Mouse (Mus musculus) liver, embryonic 13.5 days (tissue): Measurements from ENCODE around the gene Tmc5. TPM values are rescaled to one million over a fixed set of nuclear protein-coding genes. Genes with fewer than 3 reads are reported as not detected.

Experiments used
- ATAC-seq: fragments of 200-750 bp; cut with Nextera tagmentation; 2 replicates; pipeline ENCODE4 v1.8.0; 2017; ENCODE audit warnings: low read depth, mild to moderate bottlenecking, moderate number of reproducible peaks, moderate library complexity
- DNase-seq: peaks from one replicate; pipeline ENCODE4 v3.0.0; 2022
- H3K27ac ChIP-seq: fragments of 300-500 bp; sonication (generic); 2 replicates; pipeline ENCODE4 v1.5.1; 2015; ENCODE audit warnings: moderate library complexity, mild to moderate bottlenecking, inconsistent platforms
- H3K27me3 ChIP-seq: fragments of 300-500 bp; sonication (generic); 2 replicates; pipeline ENCODE4 v1.6.1; 2015; ENCODE audit warnings: mild to moderate bottlenecking, inconsistent platforms
- H3K36me3 ChIP-seq: fragments of 300-500 bp; sonication (generic); 2 replicates; pipeline ENCODE4 v1.6.1; 2015; ENCODE audit warnings: mild to moderate bottlenecking, inconsistent platforms
- H3K4me1 ChIP-seq: fragments of 300-500 bp; sonication (generic); replicated peaks from 2 replicates; pipeline ENCODE4 v1.6.1; 2015; ENCODE audit warnings: inconsistent platforms
- H3K4me2 ChIP-seq: fragments of 300-500 bp; sonication (generic); 2 replicates; pipeline ENCODE4 v1.6.1; 2015; ENCODE audit warnings: inconsistent platforms, mild to moderate bottlenecking, moderate library complexity
- H3K4me3 ChIP-seq: fragments of 300-500 bp; sonication (generic); replicated peaks from 2 replicates; pipeline ENCODE4 v1.5.1; 2015; ENCODE audit warnings: mild to moderate bottlenecking, inconsistent platforms
- H3K9ac ChIP-seq: fragments of 300-500 bp; sonication (generic); 2 replicates; pipeline ENCODE4 v1.6.1; 2015; ENCODE audit warnings: mild to moderate bottlenecking, inconsistent platforms
- H3K9me3 ChIP-seq: fragments of 300-500 bp; sonication (generic); replicated peaks from 2 replicates; pipeline ENCODE4 v1.6.1; 2016; ENCODE audit warnings: inconsistent platforms
- WGBS: fragments of 180-500 bp; shearing (Covaris S2); methylation state at CpG from one replicate; pipeline ENCODE4 v1.1.7; 2015; ENCODE audit not compliant: insufficient replicate concordance; 5-methylcytosine and 5-hydroxymethylcytosine counted together
- polyA plus RNA-seq: library from polyadenylated mRNA; unstranded; fragments of >200 nt; fragmentation: Nextera tagmentation; extraction: Ambion mirVana; gene quantifications from 2 replicates; pipeline ENCODE4 v1.2.1, GENCODE M21; 2015

Gene Tmc5
- polyA plus RNA-seq, 1 experiment from 2014 or later = not detected

DNA sequence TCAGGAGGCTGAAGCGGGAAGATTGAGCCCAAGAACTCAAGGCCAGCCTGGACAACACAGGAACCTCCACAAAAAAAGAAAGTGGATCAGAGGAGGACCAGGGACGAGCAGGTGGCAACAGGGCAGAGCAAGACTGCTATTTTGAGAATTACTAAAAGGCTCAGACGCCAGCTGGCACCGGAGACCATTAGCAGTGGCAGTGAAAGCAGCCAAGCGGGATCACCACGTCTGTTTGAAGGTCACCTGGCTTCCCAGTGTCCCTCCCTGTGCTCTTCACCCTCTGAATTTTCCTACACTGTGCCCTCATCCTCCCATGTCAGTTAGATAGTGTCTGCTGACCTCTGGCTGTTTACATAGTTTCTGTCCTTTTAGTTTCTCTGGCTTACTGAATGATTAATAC lies 11.2 kb upstream of the Tmc5 start:
- DNase-seq = no peak
- Histone ChIP-seq H3K4me1 (peaks cover 10% of the 10 kb centered on the region; the same call in 1 of the 2 replicates), H3K27ac (no peak overlapping the region), H3K4me2 (no peak overlapping the region), H3K27me3 (peaks cover 21% of the 10 kb centered on the region), H3K36me3 (no peaks in the 10 kb centered on the region), H3K9ac (no peak overlapping the region), H3K4me3 (no peak overlapping the region), H3K9me3 (no peaks in the 10 kb centered on the region)
- ATAC-seq = no peak
- 60% methylated on average over 6 of the region's 6 CpGs for WGBS

DNA sequence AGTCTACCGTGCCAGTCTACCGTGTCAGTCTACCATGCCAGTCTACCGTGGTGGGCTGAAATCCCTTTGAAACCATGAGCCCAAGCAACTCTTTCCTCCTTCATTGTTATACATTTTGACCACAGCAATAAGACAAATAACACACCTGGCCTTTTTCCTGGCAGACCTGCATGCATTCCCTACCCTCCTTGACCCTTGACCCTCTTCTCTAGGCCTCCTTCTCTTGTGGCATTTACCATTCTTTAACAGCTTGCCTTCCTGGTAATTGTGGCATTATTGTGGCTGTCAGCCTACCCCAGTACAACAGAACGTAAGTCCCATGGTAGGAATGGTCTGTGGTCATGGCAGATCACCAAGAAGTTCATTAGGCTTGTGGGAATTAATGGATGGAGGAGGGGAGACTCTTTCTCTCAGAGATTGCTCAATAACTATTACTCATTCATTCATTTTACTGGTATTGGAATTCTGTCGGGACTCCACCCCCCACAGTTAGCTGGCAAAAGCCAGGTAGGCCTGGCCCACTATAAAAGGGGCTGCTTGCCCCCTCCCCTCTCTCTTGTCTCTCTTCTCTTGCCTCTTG lies 6.3 kb upstream of the Tmc5 start:
- Histone ChIP-seq H3K4me3 (no peak overlapping the region), H3K36me3 (no peaks in the 10 kb centered on the region), H3K4me1 (peaks cover 9% of the 10 kb centered on the region), H3K27ac (no peak overlapping the region), H3K27me3 (peaks cover 26% of the 10 kb centered on the region), H3K9me3 (no peaks in the 10 kb centered on the region), H3K4me2 (no peak overlapping the region), H3K9ac (no peak overlapping the region)
- 72% methylated on average over 5 of the region's 5 CpGs for WGBS
- DNase-seq (no peak), ATAC-seq (no peak)

DNA sequence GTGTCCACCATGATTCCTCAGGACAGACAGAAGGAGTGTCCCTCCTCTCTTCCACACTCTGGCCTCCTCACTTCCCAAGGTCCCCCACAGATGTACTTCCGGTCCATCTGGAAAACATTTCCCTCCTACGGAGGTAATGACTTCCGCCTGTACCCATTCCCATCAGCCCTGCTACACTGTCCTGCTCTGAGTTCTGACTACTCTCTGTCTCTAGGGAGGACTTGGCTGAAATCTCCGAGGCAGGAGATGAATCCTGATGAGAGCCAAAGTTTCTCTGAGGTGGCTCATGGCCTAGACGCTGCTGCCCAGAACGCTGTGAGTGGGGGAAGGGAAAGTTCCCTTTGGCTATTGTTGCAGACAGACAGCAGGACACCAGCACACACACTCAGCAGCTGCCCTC lies 5.0 kb upstream of the Tmc5 start:
- no peak for DNase-seq
- peaks cover 39% of the 10 kb centered on the region for H3K27me3 ChIP-seq

DNA sequence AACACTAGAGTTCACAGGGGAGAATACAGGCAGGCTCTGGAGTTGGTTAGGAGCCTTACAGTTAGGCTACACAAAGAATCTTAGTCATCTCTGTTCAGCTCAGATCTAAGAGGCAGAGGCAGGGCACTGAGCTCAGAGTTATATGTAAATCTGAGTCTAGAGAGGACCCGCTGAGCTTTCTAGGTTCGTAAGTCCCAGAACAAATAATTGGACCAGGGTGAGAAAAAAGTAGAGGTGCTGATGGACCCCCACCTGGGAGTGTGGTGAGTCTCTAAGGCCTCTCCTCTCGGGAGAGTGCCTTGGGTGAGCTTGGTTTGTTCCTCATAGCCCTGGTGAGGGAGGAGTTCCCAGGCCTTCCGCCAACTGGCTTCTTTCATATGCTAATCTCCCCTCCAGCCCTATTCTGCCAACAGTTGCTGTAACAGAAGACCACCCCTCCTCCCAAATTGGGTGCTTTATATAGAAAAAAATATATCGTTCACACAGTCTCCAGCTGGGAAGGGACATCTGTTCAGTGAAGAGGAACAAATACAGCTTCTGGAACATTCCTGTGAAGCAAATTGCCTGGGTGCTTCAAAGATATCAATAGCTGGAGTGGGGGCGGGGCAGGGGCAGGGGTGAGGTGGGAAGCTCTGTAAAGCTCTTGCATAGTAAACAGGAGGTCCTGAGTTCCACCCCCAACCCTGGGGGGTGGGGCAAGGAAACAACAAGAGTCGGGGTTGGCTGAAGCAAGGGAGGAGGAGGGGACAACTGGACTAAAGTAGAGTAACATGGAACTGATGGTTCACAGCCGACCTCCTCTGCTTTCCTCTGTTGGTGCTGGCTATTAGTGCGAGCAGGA lies 3.3 kb upstream of the Tmc5 start:
- ATAC-seq (peak; percentile 41), DNase-seq (no peak)
- Histone ChIP-seq H3K4me1 (peaks cover 9% of the 10 kb centered on the region), H3K27ac (no peak overlapping the region), H3K4me3 (no peak overlapping the region), H3K4me2 (no peak overlapping the region; the same call in 1 of the 2 replicates), H3K36me3 (no peaks in the 10 kb centered on the region), H3K9ac (no peak overlapping the region), H3K9me3 (no peaks in the 10 kb centered on the region), H3K27me3 (peaks cover 53% of the 10 kb centered on the region)
- 16% methylated on average over 9 of the region's 9 CpGs for WGBS

More for the DNA sequence above, 5.0 kb upstream of the Tmc5 start:
- H3K4me3 ChIP-seq = no peak overlapping the region
- H3K4me1 ChIP-seq = peaks cover 9% of the 10 kb centered on the region
- H3K9ac ChIP-seq = no peak overlapping the region
- H3K27ac ChIP-seq = no peak overlapping the region
- WGBS = 50% methylated on average over 6 of the region's 6 CpGs
- ATAC-seq = no peak
- no peak overlapping the region for H3K4me2 ChIP-seq
- no peaks in the 10 kb centered on the region for H3K9me3 ChIP-seq
- no peaks in the 10 kb centered on the region for H3K36me3 ChIP-seq

- no peak for ATAC-seq
- no peak for DNase-seq
- Histone ChIP-seq H3K27ac (no peak overlapping the region), H3K4me1 (peaks cover 9% of the 10 kb centered on the region), H3K4me2 (peak overlapping the region; percentile 37), H3K4me3 (0 out of 2 replicates have a peak overlapping the region, but pooled peaks have one; percentile 9), H3K36me3 (no peaks in the 10 kb centered on the region), H3K9me3 (no peaks in the 10 kb centered on the region), H3K27me3 (peaks cover 56% of the 10 kb centered on the region), H3K9ac (no peak overlapping the region)
- WGBS = 22% methylated on average over 10 of the region's 10 CpGs
These were observed 2.5 kb upstream of the Tmc5 start for GRCm38 (mm10) chr7:118594611-118595010.

- Histone ChIP-seq H3K36me3 (no peaks in the 10 kb centered on the region), H3K4me2 (peak overlapping the region; percentile 37), H3K9ac (no peak overlapping the region), H3K4me1 (peaks cover 9% of the 10 kb centered on the region), H3K27ac (no peak overlapping the region), H3K9me3 (no peaks in the 10 kb centered on the region), H3K27me3 (peaks cover 60% of the 10 kb centered on the region), H3K4me3 (0 out of 2 replicates have a peak overlapping the region, but pooled peaks have one; percentile 9)
- DNase-seq (no peak), ATAC-seq (peak; percentile 38; the same call in 1 of the 2 replicates)
- WGBS = 5% methylated on average over 14 of the region's 14 CpGs
These were observed 1.9 kb upstream of the Tmc5 start for GRCm38 (mm10) chr7:118595228-118595627.

DNA sequence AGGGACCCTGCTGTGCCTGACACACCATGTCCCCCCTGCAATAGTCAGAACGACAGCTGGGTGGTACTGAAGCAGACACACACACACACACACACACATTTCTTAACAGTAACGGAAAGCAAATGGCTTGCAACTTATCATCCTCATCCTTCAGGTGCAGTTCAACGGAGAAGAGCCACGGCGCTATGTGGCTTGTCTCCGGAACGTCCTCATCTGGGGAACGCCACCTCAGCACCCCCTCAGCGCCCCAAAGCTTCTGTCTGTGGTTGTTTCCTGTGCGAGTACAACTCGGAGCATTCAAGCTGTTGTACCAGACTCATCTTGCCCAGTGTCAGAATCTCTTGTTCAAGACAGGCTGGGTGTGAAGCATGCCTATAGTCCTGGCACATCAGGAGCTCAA lies 826 bp upstream of the Tmc5 start:
- Histone ChIP-seq H3K9ac (no peak overlapping the region), H3K27ac (no peak overlapping the region), H3K4me1 (peaks cover 9% of the 10 kb centered on the region), H3K27me3 (peaks cover 60% of the 10 kb centered on the region), H3K4me3 (no peak overlapping the region), H3K36me3 (no peaks in the 10 kb centered on the region), H3K4me2 (no peak overlapping the region), H3K9me3 (no peaks in the 10 kb centered on the region)
- ATAC-seq (no peak), DNase-seq (no peak)
- WGBS = 64% methylated on average over 11 of the region's 11 CpGs

- Histone ChIP-seq H3K27me3 (peaks cover 37% of the 10 kb centered on the region), H3K27ac (no peak overlapping the region), H3K9ac (no peak overlapping the region), H3K9me3 (no peaks in the 10 kb centered on the region), H3K4me1 (no peaks in the 10 kb centered on the region), H3K36me3 (no peaks in the 10 kb centered on the region), H3K4me2 (no peak overlapping the region), H3K4me3 (no peak overlapping the region)
- no peak for DNase-seq
- no peak for ATAC-seq
- WGBS = 38% methylated on average over 12 of the region's 12 CpGs
These were observed 3.0 kb downstream of the Tmc5 start for GRCm38 (mm10) chr7:118599954-118600631.

DNA sequence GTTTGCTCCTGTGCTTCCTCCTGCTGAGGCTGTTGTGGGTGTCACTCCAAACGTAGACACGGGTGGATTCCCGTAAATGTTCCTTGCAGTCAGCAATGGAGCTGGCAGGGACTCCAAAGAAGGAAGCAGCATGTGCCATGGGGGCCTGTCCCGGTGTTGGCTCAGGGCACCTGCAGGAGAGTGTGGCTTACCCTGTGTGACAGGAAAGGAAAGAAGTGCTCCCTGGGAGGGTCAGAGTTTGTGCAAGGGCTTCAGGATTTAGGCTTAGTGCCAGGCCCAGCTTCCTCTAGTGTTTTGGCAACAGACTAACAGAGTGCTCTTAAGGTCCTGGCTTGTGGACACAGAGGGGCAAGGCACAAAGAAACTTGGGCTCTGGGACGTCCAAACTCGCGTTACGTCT lies 7.7 kb downstream of the Tmc5 start:
- Histone ChIP-seq H3K4me1 (no peaks in the 10 kb centered on the region), H3K36me3 (no peaks in the 10 kb centered on the region), H3K9ac (no peak overlapping the region), H3K27ac (no peak overlapping the region), H3K4me2 (no peak overlapping the region), H3K9me3 (no peaks in the 10 kb centered on the region), H3K27me3 (0 out of 2 replicates have a peak, but pooled peaks cover 1% of the 10 kb centered on the region), H3K4me3 (no peak overlapping the region)
- no peak for DNase-seq
- ATAC-seq = no peak
- 72% methylated on average over 8 of the region's 8 CpGs for WGBS

- H3K27me3 ChIP-seq = no peaks in the 10 kb centered on the region
- WGBS = 69% methylated on average over 7 of the region's 7 CpGs
- H3K36me3 ChIP-seq = no peaks in the 10 kb centered on the region
- H3K9ac ChIP-seq = no peak overlapping the region
- H3K9me3 ChIP-seq = no peaks in the 10 kb centered on the region
- no peaks in the 10 kb centered on the region; the same call in 1 of the 2 replicates for H3K4me1 ChIP-seq
- DNase-seq (no peak), ATAC-seq (no peak)
- no peak overlapping the region for H3K4me3 ChIP-seq
- H3K27ac ChIP-seq = no peak overlapping the region
- H3K4me2 ChIP-seq = no peak overlapping the region
These were observed 12.7 kb downstream of the Tmc5 start for GRCm38 (mm10) chr7:118609815-118610214.

DNA sequence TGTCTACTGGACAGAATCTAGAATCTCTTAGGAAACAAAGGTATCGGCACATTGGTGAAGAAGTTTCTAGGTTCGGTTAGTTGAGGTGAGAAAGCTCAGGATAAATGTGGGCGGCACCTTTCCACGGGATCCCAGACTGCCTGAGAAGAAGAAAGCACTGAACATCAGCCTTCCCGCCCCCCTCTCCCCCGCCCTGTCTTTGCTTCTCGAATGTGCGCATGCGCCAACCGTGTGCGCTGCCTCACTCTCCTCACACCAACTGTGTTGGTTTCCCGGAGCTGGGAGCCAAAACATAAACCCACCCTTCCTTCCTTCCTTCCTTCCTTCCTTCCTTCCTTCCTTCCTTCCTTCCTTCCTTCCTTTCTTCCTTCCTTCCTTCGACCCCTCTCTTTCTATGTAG lies 13.6 kb downstream of the Tmc5 start:
- H3K36me3 ChIP-seq = no peaks in the 10 kb centered on the region
- DNase-seq = no peak
- no peak for ATAC-seq
- WGBS = 71% methylated on average over 12 of the region's 13 CpGs
- no peak overlapping the region for H3K4me2 ChIP-seq
- no peak overlapping the region for H3K9ac ChIP-seq
- no peak overlapping the region for H3K4me3 ChIP-seq
- H3K27me3 ChIP-seq = no peaks in the 10 kb centered on the region
- H3K27ac ChIP-seq = no peak overlapping the region
- H3K4me1 ChIP-seq = no peaks in the 10 kb centered on the region; the same call in 1 of the 2 replicates
- H3K9me3 ChIP-seq = no peaks in the 10 kb centered on the region
